Mouse (Mus musculus) liver, postnatal 0 days (tissue): Measurements from ENCODE around the gene Plxna2.

Source experiments
- CTCF ChIP-seq: sonication (generic); IDR thresholded peaks from 2 replicates; pipeline ENCODE4 v1.5.1; 2016; ENCODE audit warnings: antibody characterized with exemption, low read depth
- EP300 ChIP-seq: IDR thresholded peaks from 2 replicates; pipeline ENCODE4 v1.6.1; 2016; ENCODE audit warnings: antibody characterized with exemption, low read depth, mild to moderate bottlenecking

- TF ChIP-seq CTCF: no peak
- no peak for TF ChIP-seq EP300
Measured at GRCm38 (mm10) chr1:194650566-194650965, 32.5 kb downstream of the Plxna2 start.
